Mouse (Mus musculus) neural tube, embryonic 14.5 days (tissue): ENCODE results near the gene Mal. TPM values are rescaled to one million over a fixed set of nuclear protein-coding genes. Genes with fewer than 3 reads are reported as not detected.

ENCODE experiments used
- ATAC-seq: fragments of 200-750 bp; cut with Nextera tagmentation; 2 replicates; pipeline ENCODE4 v1.8.0; 2017; ENCODE audit warnings: low read depth, mild to moderate bottlenecking, moderate TSS enrichment, moderate library complexity
- H3K27ac ChIP-seq: fragments of 300-500 bp; sonication (generic); 2 replicates; pipeline ENCODE4 v1.5.1; 2014; ENCODE audit warnings: low read depth, mild to moderate bottlenecking, control low read depth, low read length, moderate library complexity, mixed read lengths
- H3K27me3 ChIP-seq: fragments of 300-500 bp; sonication (generic); 2 replicates; pipeline ENCODE4 v1.6.1; 2014; ENCODE audit warnings: low read length; ENCODE audit not compliant: control insufficient read depth, insufficient read depth
- H3K36me3 ChIP-seq: fragments of 300-500 bp; sonication (generic); 2 replicates; pipeline ENCODE4 v1.6.1; 2014; ENCODE audit warnings: low read length, mixed read lengths; ENCODE audit not compliant: control insufficient read depth, insufficient read depth
- H3K4me1 ChIP-seq: fragments of 300-500 bp; sonication (generic); 2 replicates; pipeline ENCODE4 v1.6.1; 2014; ENCODE audit warnings: low read length; ENCODE audit not compliant: control insufficient read depth, insufficient read depth
- H3K4me2 ChIP-seq: fragments of 300-500 bp; sonication (generic); 2 replicates; pipeline ENCODE4 v1.6.1; 2014; ENCODE audit warnings: mild to moderate bottlenecking, low read depth, low read length, control low read depth
- H3K4me3 ChIP-seq: fragments of 300-500 bp; sonication (generic); 2 replicates; pipeline ENCODE4 v1.5.1; 2014; ENCODE audit warnings: low read depth, low read length, control low read depth, mixed read lengths
- H3K9ac ChIP-seq: fragments of 300-500 bp; sonication (generic); replicated peaks from 2 replicates; pipeline ENCODE4 v1.6.1; 2014; ENCODE audit warnings: low read depth, mild to moderate bottlenecking, control low read depth, low read length, mixed read lengths
- H3K9me3 ChIP-seq: fragments of 300-500 bp; sonication (generic); 2 replicates; pipeline ENCODE4 v1.6.1; 2016; ENCODE audit warnings: low read length; ENCODE audit not compliant: control insufficient read depth
- WGBS: fragments of 180-500 bp; shearing (Covaris S2); extraction: QIAGEN DNeasy Blood & Tissue Kit; methylation state at CpG from one replicate; pipeline ENCODE4 v1.1.7; 2014; 5-methylcytosine and 5-hydroxymethylcytosine counted together
- polyA plus RNA-seq: library from polyadenylated mRNA; unstranded; fragments of >200 nt; fragmentation: Nextera tagmentation; extraction: Ambion mirVana; gene quantifications from 2 replicates; pipeline ENCODE4 v1.2.1, GENCODE M21; 2014

Gene Mal
- 0.90 and 8.3 TPM in 2 replicates for polyA plus RNA-seq

- peaks cover 19% of the 10 kb centered on the region for H3K27me3 ChIP-seq
- no peak within 1 kb of the TSS for H3K27ac ChIP-seq
- WGBS, result under 1% methylated on average over 33 of the region's 43 CpGs
- peak within 1 kb of the TSS; percentile 50 for H3K9ac ChIP-seq
- H3K4me1 ChIP-seq, result peaks cover 8% of the 10 kb centered on the region; the same call in 1 of the 2 replicates
- H3K36me3 ChIP-seq, result no peaks in the 10 kb centered on the region
- no peak for ATAC-seq
- H3K4me3 ChIP-seq, result peak within 1 kb of the TSS; percentile 40
- H3K9me3 ChIP-seq, result no peaks in the 10 kb centered on the region
- H3K4me2 ChIP-seq, result peak within 1 kb of the TSS; percentile 85
Observed at GRCm38 (mm10) chr2:127656086-127656720, at the start of gene Mal. Gene Mal (minus strand): TSS chr2:127656695.

DNA sequence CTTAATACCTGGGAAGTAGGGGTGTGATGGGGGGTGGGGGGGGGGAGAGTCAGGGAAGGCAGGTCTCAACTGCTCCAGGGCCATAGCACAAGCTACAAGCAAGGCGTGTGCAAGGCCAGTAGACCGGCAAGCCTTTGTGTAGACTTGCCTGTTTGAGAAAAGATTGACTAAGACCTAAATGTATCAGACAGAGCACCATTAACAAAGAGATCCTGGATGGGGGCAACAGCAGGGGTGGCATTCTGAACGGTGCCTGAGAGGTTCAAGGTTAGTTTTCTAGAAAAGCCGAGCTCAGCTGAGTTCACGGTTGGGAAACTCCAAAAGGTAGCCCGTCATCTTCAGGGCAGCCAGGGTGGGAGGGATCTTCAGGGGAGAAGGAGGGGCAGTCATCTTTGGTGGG lies 48.8 kb upstream of the Mal start:
- no peaks in the 10 kb centered on the region for H3K36me3 ChIP-seq
- H3K4me1 ChIP-seq, result no peaks in the 10 kb centered on the region
- no peak overlapping the region for H3K27ac ChIP-seq
- H3K27me3 ChIP-seq, result no peaks in the 10 kb centered on the region
- H3K9ac ChIP-seq, result no peak overlapping the region
- WGBS, result 91% methylated on average over 6 of the region's 6 CpGs
- no peaks in the 10 kb centered on the region for H3K9me3 ChIP-seq
- no peak overlapping the region for H3K4me3 ChIP-seq
- no peak overlapping the region for H3K4me2 ChIP-seq
- ATAC-seq, result no peak

- Histone ChIP-seq H3K9ac (no peak overlapping the region), H3K9me3 (no peaks in the 10 kb centered on the region), H3K4me1 (no peaks in the 10 kb centered on the region), H3K4me3 (no peak overlapping the region), H3K27me3 (no peaks in the 10 kb centered on the region), H3K27ac (no peak overlapping the region), H3K36me3 (no peaks in the 10 kb centered on the region), H3K4me2 (no peak overlapping the region)
- ATAC-seq, result no peak
- 89% methylated on average over 4 of the region's 4 CpGs for WGBS
Observed at GRCm38 (mm10) chr2:127689239-127689638, 32.7 kb upstream of the Mal start.

- Histone ChIP-seq H3K4me2 (no peak overlapping the region), H3K4me3 (no peak overlapping the region), H3K9me3 (no peaks in the 10 kb centered on the region), H3K27ac (no peak overlapping the region), H3K36me3 (no peaks in the 10 kb centered on the region), H3K27me3 (no peaks in the 10 kb centered on the region), H3K9ac (no peak overlapping the region), H3K4me1 (no peaks in the 10 kb centered on the region)
- WGBS, result 36% methylated on average over 12 of the region's 12 CpGs
- peak; percentile 93 for ATAC-seq
Observed at GRCm38 (mm10) chr2:127683687-127684331, 27.3 kb upstream of the Mal start.

GRCm38 (mm10) chr2:127667843-127668506 lies 11.5 kb upstream of the Mal start:
- H3K9me3 ChIP-seq, result no peaks in the 10 kb centered on the region
- H3K36me3 ChIP-seq, result no peaks in the 10 kb centered on the region
- no peak for ATAC-seq
- no peak overlapping the region for H3K4me3 ChIP-seq
- no peak overlapping the region for H3K27ac ChIP-seq
- no peaks in the 10 kb centered on the region for H3K4me1 ChIP-seq
- H3K9ac ChIP-seq, result no peak overlapping the region
- H3K4me2 ChIP-seq, result no peak overlapping the region
- 16% methylated on average over 2 of the region's 2 CpGs for WGBS
- no peaks in the 10 kb centered on the region for H3K27me3 ChIP-seq

DNA sequence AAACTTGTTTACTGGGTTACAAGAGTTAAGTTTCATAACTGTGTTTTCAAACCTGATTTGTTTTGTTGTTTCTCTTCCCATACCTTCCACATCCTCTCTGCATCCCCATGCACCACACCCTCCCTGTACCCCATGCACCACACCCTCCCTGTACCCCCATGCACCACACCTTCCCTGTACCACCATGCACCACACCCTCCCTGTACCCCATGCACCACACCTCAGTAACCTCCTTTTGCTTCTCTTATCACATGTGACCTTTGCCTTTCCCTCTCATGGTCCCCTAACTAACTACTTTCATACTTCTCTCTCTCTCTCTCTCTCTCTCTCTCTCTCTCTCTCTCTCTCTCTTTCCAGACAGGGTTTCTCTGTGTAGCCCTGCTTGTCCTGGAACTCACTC lies 10.5 kb upstream of the Mal start:
- ATAC-seq, result no peak
- H3K27ac ChIP-seq, result no peak overlapping the region
- no peaks in the 10 kb centered on the region for H3K4me1 ChIP-seq
- no peak overlapping the region for H3K4me3 ChIP-seq
- no peak overlapping the region for H3K9ac ChIP-seq
- H3K36me3 ChIP-seq, result no peaks in the 10 kb centered on the region
- no peaks in the 10 kb centered on the region for H3K27me3 ChIP-seq
- no peak overlapping the region for H3K4me2 ChIP-seq
- no peaks in the 10 kb centered on the region for H3K9me3 ChIP-seq

GRCm38 (mm10) chr2:127662708-127663107 lies 6.2 kb upstream of the Mal start:
- no peaks in the 10 kb centered on the region; the same call in 1 of the 2 replicates for H3K27me3 ChIP-seq
- no peak overlapping the region for H3K27ac ChIP-seq
- H3K4me1 ChIP-seq, result no peaks in the 10 kb centered on the region
- no peaks in the 10 kb centered on the region for H3K36me3 ChIP-seq
- H3K4me3 ChIP-seq, result no peak overlapping the region
- H3K4me2 ChIP-seq, result no peak overlapping the region
- ATAC-seq, result no peak
- 39% methylated on average over 2 of the region's 2 CpGs for WGBS
- no peaks in the 10 kb centered on the region for H3K9me3 ChIP-seq
- H3K9ac ChIP-seq, result no peak overlapping the region

DNA sequence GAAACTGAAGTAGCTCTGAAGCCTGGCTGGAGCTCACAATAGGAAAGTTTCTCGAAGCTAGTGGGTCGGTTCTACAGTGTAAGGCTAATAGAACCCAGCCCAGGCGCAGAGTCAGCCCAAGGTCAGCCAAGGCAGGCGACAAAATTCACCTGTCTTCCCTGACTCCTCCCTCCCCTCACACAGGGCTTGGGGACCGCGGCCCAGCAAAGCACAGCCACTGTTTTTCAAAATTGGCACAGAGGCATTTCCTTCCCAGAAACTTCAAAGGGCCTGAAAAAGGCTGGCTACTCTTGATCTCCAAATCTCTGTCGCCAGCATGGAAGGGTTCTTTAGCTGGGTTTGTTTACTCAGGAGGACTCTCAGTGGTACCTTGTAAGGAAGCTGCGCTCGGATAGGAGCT lies 1.1 kb downstream of the Mal start:
- no peaks in the 10 kb centered on the region for H3K9me3 ChIP-seq
- no peaks in the 10 kb centered on the region for H3K36me3 ChIP-seq
- no peak for ATAC-seq
- peaks cover 8% of the 10 kb centered on the region; the same call in 1 of the 2 replicates for H3K4me1 ChIP-seq
- H3K27ac ChIP-seq, result no peak overlapping the region
- H3K27me3 ChIP-seq, result peaks cover 19% of the 10 kb centered on the region
- peak overlapping the region; percentile 85 for H3K4me2 ChIP-seq
- 4% methylated on average over 9 of the region's 9 CpGs for WGBS
- H3K4me3 ChIP-seq, result no peak overlapping the region
- no peak overlapping the region for H3K9ac ChIP-seq

DNA sequence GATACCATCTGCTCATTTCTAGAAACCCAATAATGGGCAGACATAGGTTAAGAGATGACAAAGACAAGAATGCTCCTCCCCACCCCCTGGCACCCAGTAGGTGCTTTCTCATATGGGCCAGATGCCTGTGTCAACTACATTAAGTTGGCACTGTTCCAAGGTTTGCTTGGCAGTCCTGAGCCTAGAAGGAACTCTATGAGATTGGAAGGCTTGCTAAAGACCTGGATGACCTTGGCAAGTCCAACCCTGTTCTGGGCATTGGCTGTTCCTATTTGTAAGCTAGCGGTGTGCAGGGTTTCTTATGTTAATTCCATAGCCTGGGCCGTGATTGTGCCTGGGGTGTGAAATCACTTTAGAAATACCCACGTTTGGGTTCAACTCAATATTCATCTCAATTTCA lies 1.7 kb downstream of the Mal start:
- H3K4me1 ChIP-seq, result peaks cover 8% of the 10 kb centered on the region; the same call in 1 of the 2 replicates
- 45% methylated on average over 3 of the region's 3 CpGs for WGBS
- H3K36me3 ChIP-seq, result no peaks in the 10 kb centered on the region
- no peak overlapping the region for H3K9ac ChIP-seq
- no peak overlapping the region for H3K4me2 ChIP-seq
- no peak overlapping the region for H3K4me3 ChIP-seq
- peaks cover 19% of the 10 kb centered on the region for H3K27me3 ChIP-seq
- no peaks in the 10 kb centered on the region for H3K9me3 ChIP-seq
- H3K27ac ChIP-seq, result no peak overlapping the region
- no peak for ATAC-seq
